Mouse (Mus musculus) liver, embryonic 13.5 days (tissue): ENCODE data around the gene Rasal1. TPM values are rescaled to one million over a fixed set of nuclear protein-coding genes. Genes with fewer than 3 reads are reported as not detected.

Source experiments
- ATAC-seq: fragments of 200-750 bp; cut with Nextera tagmentation; 2 replicates; pipeline ENCODE4 v1.8.0; 2017; ENCODE audit warnings: low read depth, mild to moderate bottlenecking, moderate number of reproducible peaks, moderate library complexity
- DNase-seq: peaks from one replicate; pipeline ENCODE4 v3.0.0; 2022
- H3K27ac ChIP-seq: fragments of 300-500 bp; sonication (generic); 2 replicates; pipeline ENCODE4 v1.5.1; 2015; ENCODE audit warnings: moderate library complexity, mild to moderate bottlenecking, inconsistent platforms
- H3K27me3 ChIP-seq: fragments of 300-500 bp; sonication (generic); 2 replicates; pipeline ENCODE4 v1.6.1; 2015; ENCODE audit warnings: mild to moderate bottlenecking, inconsistent platforms
- H3K36me3 ChIP-seq: fragments of 300-500 bp; sonication (generic); 2 replicates; pipeline ENCODE4 v1.6.1; 2015; ENCODE audit warnings: mild to moderate bottlenecking, inconsistent platforms
- H3K4me1 ChIP-seq: fragments of 300-500 bp; sonication (generic); replicated peaks from 2 replicates; pipeline ENCODE4 v1.6.1; 2015; ENCODE audit warnings: inconsistent platforms
- H3K4me2 ChIP-seq: fragments of 300-500 bp; sonication (generic); 2 replicates; pipeline ENCODE4 v1.6.1; 2015; ENCODE audit warnings: inconsistent platforms, mild to moderate bottlenecking, moderate library complexity
- H3K4me3 ChIP-seq: fragments of 300-500 bp; sonication (generic); replicated peaks from 2 replicates; pipeline ENCODE4 v1.5.1; 2015; ENCODE audit warnings: mild to moderate bottlenecking, inconsistent platforms
- H3K9ac ChIP-seq: fragments of 300-500 bp; sonication (generic); 2 replicates; pipeline ENCODE4 v1.6.1; 2015; ENCODE audit warnings: mild to moderate bottlenecking, inconsistent platforms
- H3K9me3 ChIP-seq: fragments of 300-500 bp; sonication (generic); replicated peaks from 2 replicates; pipeline ENCODE4 v1.6.1; 2016; ENCODE audit warnings: inconsistent platforms
- WGBS: fragments of 180-500 bp; shearing (Covaris S2); methylation state at CpG from one replicate; pipeline ENCODE4 v1.1.7; 2015; ENCODE audit not compliant: insufficient replicate concordance; 5-methylcytosine and 5-hydroxymethylcytosine counted together
- polyA plus RNA-seq: library from polyadenylated mRNA; unstranded; fragments of >200 nt; fragmentation: Nextera tagmentation; extraction: Ambion mirVana; gene quantifications from 2 replicates; pipeline ENCODE4 v1.2.1, GENCODE M21; 2015

The Rasal1 gene
- polyA plus RNA-seq, result 0.18 and 0.22 TPM in 2 replicates

DNA sequence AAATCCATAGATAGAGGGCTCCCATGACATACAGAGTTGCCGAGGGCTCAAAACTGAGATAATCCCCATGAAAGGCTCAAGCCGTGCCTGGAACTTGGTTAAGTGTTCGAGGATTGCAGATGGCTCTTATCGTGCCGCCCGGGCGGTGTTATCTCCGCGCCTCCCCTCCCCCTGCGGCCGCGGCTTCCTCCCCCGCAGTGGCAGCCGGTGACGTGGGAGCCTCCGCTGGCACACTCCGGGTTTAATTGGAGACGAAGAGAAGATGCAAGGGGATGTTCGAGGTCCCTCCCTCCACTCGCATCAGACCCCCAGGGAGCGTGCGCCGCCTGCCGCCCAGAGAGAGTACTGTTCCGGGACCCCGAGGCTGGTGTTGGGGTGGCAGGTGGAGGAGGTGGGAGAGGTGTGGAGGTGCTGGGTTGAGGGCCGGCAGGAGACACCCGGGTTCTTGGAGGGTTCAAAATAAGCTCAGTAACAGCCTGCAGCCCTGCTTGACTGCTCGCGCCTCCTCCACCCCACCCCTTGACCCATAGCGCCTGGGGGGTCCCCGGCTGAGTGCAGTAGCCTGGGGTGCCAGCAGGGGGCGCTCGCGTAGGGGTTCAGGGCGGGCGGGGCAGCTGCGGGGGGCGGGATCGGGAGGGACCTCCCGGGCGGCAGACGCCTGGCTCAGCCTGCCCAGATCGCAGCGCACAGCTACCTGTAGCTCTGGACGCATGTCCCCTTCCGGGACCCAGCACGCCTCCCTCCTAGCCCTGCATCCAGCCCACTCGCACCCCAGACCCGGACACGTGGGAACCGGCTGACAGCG is at the start of gene Rasal1:
Gene Rasal1, plus strand, starts transcription at position 244 of the 805 bp plus-strand sequence.
- Histone ChIP-seq H3K9ac (no peak within 1 kb of the TSS), H3K4me2 (peak within 1 kb of the TSS; percentile 65), H3K36me3 (no peaks in the 10 kb centered on the region), H3K4me1 (peaks cover 34% of the 10 kb centered on the region), H3K4me3 (peak within 1 kb of the TSS; percentile 40), H3K27ac (no peak within 1 kb of the TSS), H3K9me3 (no peaks in the 10 kb centered on the region), H3K27me3 (peaks cover 69% of the 10 kb centered on the region)
- ATAC-seq (peak; percentile 71), DNase-seq (peak; percentile 65)
- 1% methylated on average over 49 of the region's 53 CpGs for WGBS

- ATAC-seq (peak; percentile 98), DNase-seq (peak; percentile 70)
- Histone ChIP-seq H3K4me3 (peak overlapping the region; percentile 9; the same call in 1 of the 2 replicates), H3K9me3 (no peaks in the 10 kb centered on the region), H3K27ac (peak overlapping the region; percentile 92), H3K4me2 (peak overlapping the region; percentile 55), H3K27me3 (no peaks in the 10 kb centered on the region), H3K9ac (peak overlapping the region; percentile 63), H3K36me3 (no peaks in the 10 kb centered on the region), H3K4me1 (peaks cover 43% of the 10 kb centered on the region)
- WGBS, result 26% methylated on average over 6 of the region's 6 CpGs
These were observed 49.0 kb upstream of the Rasal1 start for GRCm38 (mm10) chr5:120599625-120600024.

- Histone ChIP-seq H3K27ac (peak overlapping the region; percentile 92), H3K4me1 (peaks cover 54% of the 10 kb centered on the region), H3K4me2 (peak overlapping the region; percentile 55), H3K27me3 (no peaks in the 10 kb centered on the region), H3K9me3 (no peaks in the 10 kb centered on the region), H3K36me3 (no peaks in the 10 kb centered on the region), H3K9ac (peak overlapping the region; percentile 63), H3K4me3 (no peak overlapping the region)
- 53% methylated on average over 11 of the region's 11 CpGs for WGBS
- ATAC-seq, result no peak
- DNase-seq, result peak; percentile 53
These were observed 47.5 kb upstream of the Rasal1 start for GRCm38 (mm10) chr5:120600946-120601668.

GRCm38 (mm10) chr5:120602210-120602609 is 46.4 kb upstream of the Rasal1 start:
- WGBS, result 87% methylated on average over 12 of the region's 12 CpGs
- no peak overlapping the region for H3K9ac ChIP-seq
- no peaks in the 10 kb centered on the region for H3K27me3 ChIP-seq
- no peak overlapping the region for H3K27ac ChIP-seq
- peaks cover 62% of the 10 kb centered on the region for H3K4me1 ChIP-seq
- DNase-seq, result no peak
- H3K4me2 ChIP-seq, result no peak overlapping the region
- no peak overlapping the region for H3K4me3 ChIP-seq
- no peaks in the 10 kb centered on the region for H3K9me3 ChIP-seq
- ATAC-seq, result no peak
- H3K36me3 ChIP-seq, result no peaks in the 10 kb centered on the region

- H3K27me3 ChIP-seq, result no peaks in the 10 kb centered on the region
- ATAC-seq, result no peak
- no peak overlapping the region for H3K4me2 ChIP-seq
- DNase-seq, result no peak
- 82% methylated on average over 7 of the region's 7 CpGs for WGBS
- peaks cover 54% of the 10 kb centered on the region for H3K4me1 ChIP-seq
- H3K9me3 ChIP-seq, result no peaks in the 10 kb centered on the region
- no peak overlapping the region for H3K4me3 ChIP-seq
- no peak overlapping the region for H3K27ac ChIP-seq
- peaks cover 4% of the 10 kb centered on the region; the same call in 1 of the 2 replicates for H3K36me3 ChIP-seq
- peak overlapping the region; percentile 33; the same call in 1 of the 2 replicates for H3K9ac ChIP-seq
These were observed 45.1 kb upstream of the Rasal1 start for GRCm38 (mm10) chr5:120603515-120603914.

GRCm38 (mm10) chr5:120604839-120605238 is 43.8 kb upstream of the Rasal1 start:
- H3K36me3 ChIP-seq, result peaks cover 7% of the 10 kb centered on the region; the same call in 1 of the 2 replicates
- peak overlapping the region; percentile 37 for H3K4me3 ChIP-seq
- ATAC-seq (0 out of 2 replicates have a peak, but pooled peaks have one; percentile 37), DNase-seq (peak; percentile 73)
- H3K4me2 ChIP-seq, result peak overlapping the region; percentile 66
- no peaks in the 10 kb centered on the region for H3K27me3 ChIP-seq
- WGBS, result 0% methylated on average over 6 of the region's 6 CpGs
- peaks cover 41% of the 10 kb centered on the region for H3K4me1 ChIP-seq
- H3K27ac ChIP-seq, result peak overlapping the region; percentile 27; the same call in 1 of the 2 replicates
- peak overlapping the region; percentile 64 for H3K9ac ChIP-seq
- no peaks in the 10 kb centered on the region for H3K9me3 ChIP-seq

GRCm38 (mm10) chr5:120605241-120605661 is 43.4 kb upstream of the Rasal1 start:
- WGBS, result 8% methylated on average over 10 of the region's 10 CpGs
- Histone ChIP-seq H3K4me2 (peak overlapping the region; percentile 66), H3K9ac (peak overlapping the region; percentile 64), H3K9me3 (no peaks in the 10 kb centered on the region), H3K4me1 (peaks cover 37% of the 10 kb centered on the region), H3K27ac (peak overlapping the region; percentile 27; the same call in 1 of the 2 replicates), H3K27me3 (no peaks in the 10 kb centered on the region), H3K36me3 (peaks cover 7% of the 10 kb centered on the region; the same call in 1 of the 2 replicates), H3K4me3 (peak overlapping the region; percentile 37)
- ATAC-seq (peak; percentile 30; the same call in 1 of the 2 replicates), DNase-seq (no peak)

GRCm38 (mm10) chr5:120605688-120606087 is 42.9 kb upstream of the Rasal1 start:
- Histone ChIP-seq H3K9me3 (no peaks in the 10 kb centered on the region), H3K27me3 (no peaks in the 10 kb centered on the region), H3K9ac (peak overlapping the region; percentile 64; the same call in 1 of the 2 replicates), H3K4me2 (peak overlapping the region; percentile 66), H3K4me1 (peaks cover 32% of the 10 kb centered on the region), H3K36me3 (peaks cover 7% of the 10 kb centered on the region; the same call in 1 of the 2 replicates), H3K4me3 (peak overlapping the region; percentile 37; the same call in 1 of the 2 replicates), H3K27ac (no peak overlapping the region; the same call in 1 of the 2 replicates)
- DNase-seq, result peak; percentile 80
- 2% methylated on average over 8 of the region's 8 CpGs for WGBS
- peak; percentile 57 for ATAC-seq

- H3K4me2 ChIP-seq, result no peak overlapping the region
- H3K36me3 ChIP-seq, result peaks cover 7% of the 10 kb centered on the region; the same call in 1 of the 2 replicates
- WGBS, result 62% methylated on average over 25 of the region's 25 CpGs
- H3K9me3 ChIP-seq, result no peaks in the 10 kb centered on the region
- peaks cover 32% of the 10 kb centered on the region for H3K4me1 ChIP-seq
- no peak overlapping the region for H3K4me3 ChIP-seq
- no peaks in the 10 kb centered on the region for H3K27me3 ChIP-seq
- H3K27ac ChIP-seq, result no peak overlapping the region
- H3K9ac ChIP-seq, result no peak overlapping the region
- ATAC-seq (no peak), DNase-seq (no peak)
These were observed 41.9 kb upstream of the Rasal1 start for GRCm38 (mm10) chr5:120606590-120607200.

- Histone ChIP-seq H3K27me3 (no peaks in the 10 kb centered on the region), H3K4me2 (no peak overlapping the region), H3K4me3 (no peak overlapping the region), H3K36me3 (peaks cover 7% of the 10 kb centered on the region; the same call in 1 of the 2 replicates), H3K9me3 (no peaks in the 10 kb centered on the region), H3K4me1 (peaks cover 34% of the 10 kb centered on the region), H3K27ac (no peak overlapping the region), H3K9ac (no peak overlapping the region)
- ATAC-seq (no peak), DNase-seq (no peak)
- 81% methylated on average over 3 of the region's 3 CpGs for WGBS
These were observed 41.3 kb upstream of the Rasal1 start for GRCm38 (mm10) chr5:120607335-120607734.
